In the genomic region with DNA sequence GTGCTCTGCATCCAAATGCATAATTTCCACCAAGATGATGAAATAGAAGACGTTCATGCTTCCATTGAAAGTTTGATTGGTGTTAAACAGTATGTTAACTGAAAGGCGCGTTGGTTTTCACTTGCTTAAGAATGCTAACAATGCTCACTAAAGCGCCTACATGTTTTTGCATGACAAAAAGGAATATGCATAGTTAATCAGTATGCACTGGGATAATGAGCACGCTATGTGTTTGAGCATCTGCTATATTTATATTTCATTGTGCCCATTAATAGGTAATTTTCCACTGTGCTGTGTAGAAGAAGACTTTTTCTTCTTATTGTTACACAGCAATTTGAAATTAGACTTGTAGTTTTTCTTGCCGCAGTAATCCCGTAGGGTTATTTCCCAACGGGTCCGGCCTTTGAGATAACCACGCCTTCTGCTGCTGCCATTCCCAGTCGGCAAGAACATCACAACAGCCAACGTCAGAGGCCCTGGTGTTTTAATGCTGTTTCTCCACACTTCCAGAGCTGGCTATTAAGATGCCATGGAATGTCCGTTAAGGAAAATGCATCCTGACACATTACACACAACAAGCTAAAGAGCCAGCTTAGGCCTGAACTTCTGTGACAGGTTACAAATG, we compare ENCODE assay signal across 23 mouse cellular contexts.
A peak's percentile ranks its signal among the peaks of the same experiment; 100 is the strongest.
DNase-seq lines count a peak whose midpoint lies in the region; ATAC-seq lines count a peak whose summit lies in the region.
"Had no signal": no experiment of that assay in that cellular context is flagged by ENCODE, and none has a peak within 500 bp of the region (broad histone marks: within the 10 kb centered on the region; RNA-seq: fewer than 3 reads in every experiment).

No protein-coding gene starts in this region.

- no peak for DNase-seq in forebrain, embryonic 11.5 days (ENCODE audit: low spot score)
- DNase-seq in forebrain, embryonic 10.5 days (ENCODE audit: extremely low spot score, low spot score) = no peak
- DNase-seq in cerebellum, adult 11-12 months = no peak
- DNase-seq in heart, adult 9 months (ENCODE audit: low spot score in 2 of 2) = no peak
- DNase-seq: adrenal gland, adult 8-10 months; adrenal gland, postnatal 36 days; B cell, adult 2 months; cerebellum, adult 11 months; cerebellum, adult 9-10 months; cerebellum, postnatal 25 days; gastrocnemius, postnatal 36 days; heart, adult 11 months; heart, postnatal 10 days had no signal

- 63% methylated on average over 13 of the region's 13 CpGs for WGBS in forebrain, embryonic 11.5 days
- 89% methylated on average over 13 of the region's 13 CpGs for WGBS in forebrain, embryonic 10.5 days
- 52% methylated on average over 13 of the region's 13 CpGs for whole genome bisulfite sequencing in neural tube, embryonic 13.5 days
- WGBS in neural tube, embryonic 15.5 days = 50% methylated on average over 13 of the region's 13 CpGs
- WGBS in forebrain, embryonic 12.5 days = 48% methylated on average over 13 of the region's 13 CpGs
- WGBS in forebrain, embryonic 16.5 days = 20% methylated on average over 13 of the region's 13 CpGs

- H3K27ac ChIP-seq in forebrain, embryonic 11.5 days (ENCODE audit: low read depth, low read length) = no peak overlapping the region
- no peak overlapping the region for H3K27ac ChIP-seq in forebrain, embryonic 10.5 days
- H3K27ac ChIP-seq in neural tube, embryonic 13.5 days (replicated peaks) = 0 out of 2 replicates have a peak overlapping the region, but pooled peaks have one; percentile 25
- no peak overlapping the region for H3K27ac ChIP-seq in neural tube, embryonic 15.5 days (replicated peaks)
- H3K27ac ChIP-seq in forebrain, embryonic 12.5 days = 0 out of 2 replicates have a peak overlapping the region, but pooled peaks have one; percentile 19
- H3K27ac ChIP-seq in forebrain, embryonic 16.5 days (ENCODE audit: low read length) = no peak overlapping the region; the same call in none of the 2 replicates
- H3K27ac ChIP-seq: embryonic facial prominence, embryonic 12.5 days; heart, embryonic 10.5 days; hindbrain, embryonic 14.5 days had no signal

- no peaks in the 10 kb centered on the region for H3K27me3 ChIP-seq in forebrain, embryonic 11.5 days (ENCODE audit: control insufficient read depth, insufficient read depth, low read length)
- no peaks in the 10 kb centered on the region for H3K27me3 ChIP-seq in forebrain, embryonic 10.5 days (ENCODE audit: poor library complexity, severe bottlenecking)
- H3K27me3 ChIP-seq in neural tube, embryonic 13.5 days = no peaks in the 10 kb centered on the region
- H3K27me3 ChIP-seq in neural tube, embryonic 15.5 days (replicated peaks) = no peaks in the 10 kb centered on the region
- no peaks in the 10 kb centered on the region for H3K27me3 ChIP-seq in forebrain, embryonic 12.5 days
- no peaks in the 10 kb centered on the region for H3K27me3 ChIP-seq in forebrain, embryonic 16.5 days (replicated peaks; ENCODE audit: control insufficient read depth, insufficient read depth, low read length)
- H3K27me3 ChIP-seq: embryonic facial prominence, embryonic 12.5 days had no signal

- H3K9ac ChIP-seq in forebrain, embryonic 11.5 days (ENCODE audit: low read length) = no peak overlapping the region
- H3K9ac ChIP-seq in neural tube, embryonic 13.5 days = no peak overlapping the region
- no peak overlapping the region for H3K9ac ChIP-seq in neural tube, embryonic 15.5 days (replicated peaks)
- no peak overlapping the region for H3K9ac ChIP-seq in forebrain, embryonic 12.5 days
- no peak overlapping the region for H3K9ac ChIP-seq in forebrain, embryonic 16.5 days (replicated peaks; ENCODE audit: low read depth, low read length)
- H3K9ac ChIP-seq: embryonic facial prominence, embryonic 12.5 days; hindbrain, embryonic 14.5 days had no signal

- H3K4me1 ChIP-seq in forebrain, embryonic 11.5 days (replicated peaks; ENCODE audit: control insufficient read depth, insufficient read depth, low read length) = no peaks in the 10 kb centered on the region
- H3K4me1 ChIP-seq in forebrain, embryonic 10.5 days = peaks cover 6% of the 10 kb centered on the region; the same call in 1 of the 2 replicates
- peaks cover 9% of the 10 kb centered on the region; the same call in 1 of the 2 replicates for H3K4me1 ChIP-seq in neural tube, embryonic 13.5 days (replicated peaks)
- H3K4me1 ChIP-seq in neural tube, embryonic 15.5 days = no peaks in the 10 kb centered on the region
- H3K4me1 ChIP-seq in forebrain, embryonic 12.5 days = peaks cover 7% of the 10 kb centered on the region
- H3K4me1 ChIP-seq in forebrain, embryonic 16.5 days (replicated peaks; ENCODE audit: control insufficient read depth, insufficient read depth, low read length) = peaks cover 8% of the 10 kb centered on the region; the same call in 1 of the 2 replicates
- H3K4me1 ChIP-seq: embryonic facial prominence, embryonic 12.5 days; heart, embryonic 10.5 days had no signal

- peak; percentile 44 for ATAC-seq in forebrain, embryonic 11.5 days (replicated peaks; ENCODE audit: low FRiP score)
- no peak for ATAC-seq in neural tube, embryonic 13.5 days (ENCODE audit: low read depth)
- ATAC-seq in neural tube, embryonic 15.5 days (ENCODE audit: low FRiP score) = no peak
- ATAC-seq in forebrain, embryonic 12.5 days (ENCODE audit: low FRiP score) = peak; percentile 44; the same call in 1 of the 2 replicates
- ATAC-seq in forebrain, embryonic 16.5 days = peak; percentile 80
- ATAC-seq: CD4-positive, CD25-positive, alpha-beta regulatory T cell, adult 4 months; intestine, embryonic 16.5 days had no signal

- H3K4me3 ChIP-seq in forebrain, embryonic 11.5 days (ENCODE audit: low read depth, low read length) = no peak overlapping the region
- no peak overlapping the region for H3K4me3 ChIP-seq in forebrain, embryonic 10.5 days
- H3K4me3 ChIP-seq in neural tube, embryonic 13.5 days = no peak overlapping the region
- no peak overlapping the region for H3K4me3 ChIP-seq in neural tube, embryonic 15.5 days (replicated peaks)
- H3K4me3 ChIP-seq in forebrain, embryonic 12.5 days (replicated peaks) = no peak overlapping the region
- H3K4me3 ChIP-seq in forebrain, embryonic 16.5 days (replicated peaks; ENCODE audit: low read length) = no peak overlapping the region
- H3K4me3 ChIP-seq: embryonic facial prominence, embryonic 12.5 days; heart, embryonic 10.5 days had no signal

- H3K36me3 ChIP-seq in forebrain, embryonic 11.5 days (ENCODE audit: control insufficient read depth, insufficient read depth, low read length) = no peaks in the 10 kb centered on the region
- no peaks in the 10 kb centered on the region for H3K36me3 ChIP-seq in forebrain, embryonic 10.5 days (replicated peaks)
- H3K36me3 ChIP-seq in neural tube, embryonic 13.5 days = no peaks in the 10 kb centered on the region
- H3K36me3 ChIP-seq in neural tube, embryonic 15.5 days = no peaks in the 10 kb centered on the region
- H3K36me3 ChIP-seq in forebrain, embryonic 12.5 days (replicated peaks) = no peaks in the 10 kb centered on the region
- H3K36me3 ChIP-seq in forebrain, embryonic 16.5 days (ENCODE audit: control insufficient read depth, insufficient read depth) = no peaks in the 10 kb centered on the region
- H3K36me3 ChIP-seq: embryonic facial prominence, embryonic 12.5 days; G1E; heart, embryonic 10.5 days had no signal

- 0 out of 2 replicates have a peak overlapping the region, but pooled peaks have one; percentile 8 for H3K4me2 ChIP-seq in forebrain, embryonic 11.5 days (ENCODE audit: low read depth, low read length, severe bottlenecking)
- H3K4me2 ChIP-seq in neural tube, embryonic 13.5 days = no peak overlapping the region
- no peak overlapping the region for H3K4me2 ChIP-seq in neural tube, embryonic 15.5 days
- H3K4me2 ChIP-seq in forebrain, embryonic 12.5 days = no peak overlapping the region
- H3K4me2 ChIP-seq in forebrain, embryonic 16.5 days (ENCODE audit: low read length) = peak overlapping the region; percentile 2; the same call in 1 of the 2 replicates
- H3K4me2 ChIP-seq: embryonic facial prominence, embryonic 12.5 days; hindbrain, embryonic 14.5 days had no signal

- H3K9me3 ChIP-seq in forebrain, embryonic 11.5 days (ENCODE audit: control insufficient read depth, low read length) = no peaks in the 10 kb centered on the region
- H3K9me3 ChIP-seq in forebrain, embryonic 10.5 days = no peaks in the 10 kb centered on the region
- no peaks in the 10 kb centered on the region for H3K9me3 ChIP-seq in neural tube, embryonic 13.5 days
- no peaks in the 10 kb centered on the region for H3K9me3 ChIP-seq in neural tube, embryonic 15.5 days (replicated peaks)
- H3K9me3 ChIP-seq in forebrain, embryonic 12.5 days = no peaks in the 10 kb centered on the region
- no peaks in the 10 kb centered on the region for H3K9me3 ChIP-seq in forebrain, embryonic 16.5 days (ENCODE audit: control insufficient read depth, low read length)
- H3K9me3 ChIP-seq: embryonic facial prominence, embryonic 12.5 days; heart, embryonic 10.5 days had no signal

Comparison
In these comparisons a context has a peak if more than half of its experiments do, and no peak if none do; other contexts are left out.
1. H3K27ac ChIP-seq: peak in neural tube, embryonic 13.5 days (single experiment) and forebrain, embryonic 12.5 days (single experiment); none in forebrain, embryonic 11.5 days (single experiment), forebrain, embryonic 10.5 days (single experiment), neural tube, embryonic 15.5 days (single experiment) and forebrain, embryonic 16.5 days (single experiment).
2. H3K4me2 ChIP-seq: peak in forebrain, embryonic 11.5 days (single experiment) and forebrain, embryonic 16.5 days (single experiment); none in neural tube, embryonic 13.5 days (single experiment), neural tube, embryonic 15.5 days (single experiment) and forebrain, embryonic 12.5 days (single experiment).
3. ATAC-seq: peak in forebrain, embryonic 11.5 days (single experiment), forebrain, embryonic 12.5 days (single experiment) and forebrain, embryonic 16.5 days (single experiment); none in neural tube, embryonic 13.5 days (single experiment) and neural tube, embryonic 15.5 days (single experiment).